Mouse (Mus musculus) heart, embryonic 11.5 days (tissue): ENCODE data around the gene Tanc2. TPM values are rescaled to one million over a fixed set of nuclear protein-coding genes. Genes with fewer than 3 reads are reported as not detected.

Source experiments
- ATAC-seq: fragments of 200-750 bp; cut with Nextera tagmentation; replicated peaks from 2 replicates; pipeline ENCODE4 v1.8.0; 2017; ENCODE audit warnings: moderate library complexity; ENCODE audit not compliant: insufficient number of reproducible peaks, low FRiP score, low TSS enrichment
- H3K27ac ChIP-seq: fragments of 300-500 bp; sonication (generic); 2 replicates; pipeline ENCODE4 v1.5.1; 2014; ENCODE audit warnings: mild to moderate bottlenecking, low read depth, low read length
- H3K27me3 ChIP-seq: fragments of 300-500 bp; sonication (generic); 2 replicates; pipeline ENCODE4 v1.6.1; 2014; ENCODE audit warnings: mild to moderate bottlenecking, low read length, mixed read lengths; ENCODE audit not compliant: control insufficient read depth, insufficient read depth
- H3K36me3 ChIP-seq: fragments of 300-500 bp; sonication (generic); 2 replicates; pipeline ENCODE4 v1.6.1; 2014; ENCODE audit warnings: mild to moderate bottlenecking, low read length, moderate library complexity, mixed read lengths; ENCODE audit not compliant: control insufficient read depth, insufficient read depth
- H3K4me1 ChIP-seq: fragments of 300-500 bp; sonication (generic); 2 replicates; pipeline ENCODE4 v1.6.1; 2014; ENCODE audit warnings: low read length; ENCODE audit not compliant: control insufficient read depth, insufficient read depth
- H3K4me2 ChIP-seq: fragments of 300-500 bp; sonication (generic); 2 replicates; pipeline ENCODE4 v1.6.1; 2014; ENCODE audit warnings: mild to moderate bottlenecking, moderate library complexity
- H3K4me3 ChIP-seq: fragments of 300-500 bp; sonication (generic); 2 replicates; pipeline ENCODE4 v1.5.1; 2014; ENCODE audit warnings: low read depth, low read length
- H3K9ac ChIP-seq: fragments of 300-500 bp; sonication (generic); 2 replicates; pipeline ENCODE4 v1.6.1; 2014; ENCODE audit warnings: mild to moderate bottlenecking, low read depth, low read length, moderate library complexity
- H3K9me3 ChIP-seq: fragments of 300-500 bp; sonication (generic); replicated peaks from 2 replicates; pipeline ENCODE4 v1.6.1; 2016; ENCODE audit warnings: low read length; ENCODE audit not compliant: control insufficient read depth
- WGBS: fragments of 180-500 bp; shearing (Covaris S2); extraction: QIAGEN DNeasy Blood & Tissue Kit; methylation state at CpG from one replicate; pipeline ENCODE4 v1.1.7; 2014; ENCODE audit not compliant: insufficient replicate concordance; 5-methylcytosine and 5-hydroxymethylcytosine counted together
- polyA plus RNA-seq: library from polyadenylated mRNA; unstranded; fragments of >200 nt; fragmentation: Nextera tagmentation; extraction: Ambion mirVana; gene quantifications from 2 replicates; pipeline ENCODE4 v1.2.1, GENCODE M21; 2014

The Tanc2 gene
- polyA plus RNA-seq, 1 experiment from 2014 or later = 24.8 TPM

- H3K4me3 ChIP-seq = no peak overlapping the region
- H3K27me3 ChIP-seq = no peaks in the 10 kb centered on the region
- H3K9ac ChIP-seq = no peak overlapping the region
- WGBS = 59% methylated on average over 2 of the region's 2 CpGs
- H3K27ac ChIP-seq = no peak overlapping the region
- no peak overlapping the region for H3K4me2 ChIP-seq
- H3K4me1 ChIP-seq = no peaks in the 10 kb centered on the region
- H3K36me3 ChIP-seq = no peaks in the 10 kb centered on the region
- no peak for ATAC-seq
- no peaks in the 10 kb centered on the region for H3K9me3 ChIP-seq
Measured at GRCm38 (mm10) chr11:105823759-105824158, 234.0 kb downstream of the Tanc2 start.

- no peak for ATAC-seq
- 82% methylated on average over 2 of the region's 2 CpGs for WGBS
- H3K4me3 ChIP-seq = no peak overlapping the region
- H3K9ac ChIP-seq = no peak overlapping the region
- H3K4me1 ChIP-seq = no peaks in the 10 kb centered on the region
- no peaks in the 10 kb centered on the region for H3K27me3 ChIP-seq
- no peaks in the 10 kb centered on the region for H3K36me3 ChIP-seq
- H3K9me3 ChIP-seq = no peaks in the 10 kb centered on the region
- no peak overlapping the region for H3K27ac ChIP-seq
- no peak overlapping the region for H3K4me2 ChIP-seq
Measured at GRCm38 (mm10) chr11:105828175-105828574, 238.4 kb downstream of the Tanc2 start.

DNA sequence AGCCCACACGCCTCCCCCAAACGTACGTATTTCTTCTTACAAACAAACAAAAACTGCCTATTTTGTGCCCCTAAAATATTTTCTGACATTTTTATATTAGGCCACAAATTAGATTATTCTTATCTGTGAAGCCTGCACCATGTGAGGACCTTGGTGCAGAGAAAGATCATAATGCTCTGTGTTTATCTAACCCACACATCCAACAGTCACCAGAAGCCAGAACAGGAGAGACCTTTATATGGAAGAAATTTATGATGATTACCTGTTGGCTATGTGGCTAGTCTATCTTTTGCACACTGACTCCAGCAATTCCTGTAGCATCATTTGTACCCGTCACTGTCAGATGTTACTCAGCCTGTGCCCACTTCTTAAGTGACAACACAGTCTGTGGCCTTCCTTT is 245.4 kb downstream of the Tanc2 start:
- H3K4me3 ChIP-seq = no peak overlapping the region
- WGBS = 91% methylated on average over 4 of the region's 4 CpGs
- no peaks in the 10 kb centered on the region; the same call in 1 of the 2 replicates for H3K36me3 ChIP-seq
- H3K9me3 ChIP-seq = no peaks in the 10 kb centered on the region
- H3K4me1 ChIP-seq = peaks cover 4% of the 10 kb centered on the region; the same call in 1 of the 2 replicates
- no peak overlapping the region for H3K9ac ChIP-seq
- no peak for ATAC-seq
- no peaks in the 10 kb centered on the region for H3K27me3 ChIP-seq
- no peak overlapping the region for H3K27ac ChIP-seq
- no peak overlapping the region for H3K4me2 ChIP-seq

GRCm38 (mm10) chr11:105836344-105836891 is 246.6 kb downstream of the Tanc2 start:
- WGBS = 72% methylated on average over 6 of the region's 6 CpGs
- Histone ChIP-seq H3K27ac (no peak overlapping the region), H3K9me3 (no peaks in the 10 kb centered on the region), H3K27me3 (no peaks in the 10 kb centered on the region), H3K9ac (no peak overlapping the region), H3K36me3 (no peaks in the 10 kb centered on the region; the same call in 1 of the 2 replicates), H3K4me2 (no peak overlapping the region), H3K4me1 (peaks cover 4% of the 10 kb centered on the region; the same call in 1 of the 2 replicates), H3K4me3 (no peak overlapping the region)
- no peak for ATAC-seq

- no peak overlapping the region for H3K4me2 ChIP-seq
Measured at GRCm38 (mm10) chr11:105837962-105838361, 248.2 kb downstream of the Tanc2 start.

GRCm38 (mm10) chr11:105845901-105846300 is 256.1 kb downstream of the Tanc2 start:
- H3K4me2 ChIP-seq = no peak overlapping the region
- no peaks in the 10 kb centered on the region for H3K9me3 ChIP-seq
- no peak for ATAC-seq
- H3K4me3 ChIP-seq = no peak overlapping the region
- H3K27ac ChIP-seq = no peak overlapping the region
- H3K9ac ChIP-seq = no peak overlapping the region
- no peaks in the 10 kb centered on the region for H3K4me1 ChIP-seq
- H3K27me3 ChIP-seq = no peaks in the 10 kb centered on the region
- 67% methylated on average over 1 of the region's 1 CpGs for WGBS
- no peaks in the 10 kb centered on the region for H3K36me3 ChIP-seq

More at GRCm38 (mm10) chr11:105837962-105838361, 248.2 kb downstream of the Tanc2 start:
- Histone ChIP-seq H3K4me1 (peaks cover 4% of the 10 kb centered on the region; the same call in 1 of the 2 replicates), H3K9ac (no peak overlapping the region), H3K27me3 (no peaks in the 10 kb centered on the region), H3K4me3 (no peak overlapping the region), H3K9me3 (no peaks in the 10 kb centered on the region), H3K27ac (no peak overlapping the region), H3K36me3 (no peaks in the 10 kb centered on the region; the same call in 1 of the 2 replicates)
- no peak for ATAC-seq

DNA sequence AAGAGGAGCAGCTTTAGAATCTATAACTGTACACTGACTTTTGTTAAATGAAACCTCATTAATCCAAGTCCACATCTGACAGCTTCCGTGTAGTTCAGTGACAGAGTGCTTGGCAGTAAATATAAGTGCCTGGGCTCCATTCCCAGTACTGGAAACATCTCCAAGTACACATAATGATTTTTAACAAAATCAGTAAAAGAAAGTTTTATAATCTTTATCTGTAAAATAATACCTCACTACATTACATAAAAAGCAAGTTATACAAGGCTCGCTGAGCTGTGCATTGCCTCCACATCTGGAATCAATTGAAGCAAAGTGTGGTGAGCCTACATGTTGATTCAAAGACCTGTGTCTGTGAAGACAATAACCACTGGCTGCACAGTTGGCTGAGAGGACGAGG is 265.7 kb downstream of the Tanc2 start:
- Histone ChIP-seq H3K9me3 (no peaks in the 10 kb centered on the region), H3K4me2 (no peak overlapping the region), H3K4me3 (no peak overlapping the region), H3K4me1 (no peaks in the 10 kb centered on the region), H3K27ac (no peak overlapping the region), H3K36me3 (0 out of 2 replicates have a peak, but pooled peaks cover 2% of the 10 kb centered on the region), H3K27me3 (no peaks in the 10 kb centered on the region), H3K9ac (no peak overlapping the region)
- no peak for ATAC-seq
- 61% methylated on average over 3 of the region's 3 CpGs for WGBS

DNA sequence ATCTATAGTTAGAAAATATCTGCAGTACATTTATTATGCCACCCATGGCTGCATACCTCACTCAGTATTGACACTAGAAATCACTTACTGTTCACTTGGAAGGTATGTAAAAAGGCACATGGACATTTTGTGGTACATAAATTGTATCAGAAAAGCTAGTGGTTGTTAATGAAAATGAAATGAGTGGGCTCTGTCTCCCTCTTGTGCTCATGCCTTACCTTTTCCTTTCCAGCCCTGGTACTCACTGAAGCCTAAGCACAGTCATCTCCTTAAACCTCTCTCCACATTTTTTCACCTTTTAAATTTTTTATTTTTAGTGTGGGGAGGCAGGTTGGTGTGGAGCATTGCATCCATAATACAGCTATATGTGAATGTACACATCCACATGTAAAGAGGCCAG is 268.3 kb downstream of the Tanc2 start:
- H3K36me3 ChIP-seq = 0 out of 2 replicates have a peak, but pooled peaks cover 2% of the 10 kb centered on the region
- H3K4me2 ChIP-seq = no peak overlapping the region
- H3K9ac ChIP-seq = no peak overlapping the region
- no peaks in the 10 kb centered on the region for H3K9me3 ChIP-seq
- ATAC-seq = no peak
- no peaks in the 10 kb centered on the region for H3K4me1 ChIP-seq
- no peak overlapping the region for H3K27ac ChIP-seq
- H3K4me3 ChIP-seq = no peak overlapping the region
- H3K27me3 ChIP-seq = no peaks in the 10 kb centered on the region

- no peak overlapping the region for H3K4me2 ChIP-seq
- H3K9me3 ChIP-seq = no peaks in the 10 kb centered on the region
- WGBS = 60% methylated on average over 1 of the region's 1 CpGs
- no peak overlapping the region for H3K27ac ChIP-seq
- H3K27me3 ChIP-seq = no peaks in the 10 kb centered on the region
- peaks cover 8% of the 10 kb centered on the region; the same call in 1 of the 2 replicates for H3K4me1 ChIP-seq
- no peak overlapping the region for H3K9ac ChIP-seq
- ATAC-seq = no peak
- H3K36me3 ChIP-seq = no peaks in the 10 kb centered on the region
- H3K4me3 ChIP-seq = no peak overlapping the region
Measured at GRCm38 (mm10) chr11:105885558-105885957, 295.8 kb downstream of the Tanc2 start.
